Mouse (Mus musculus): ENCODE data around the gene Pkig. TPM values are rescaled to one million over a fixed set of nuclear protein-coding genes. Genes with fewer than 3 reads are reported as not detected.

Gene Pkig
- polyA plus RNA-seq, 1 experiment from 2014 or later: 119 TPM

GRCm38 (mm10) chr2:163690409-163691304, 32.5 kb downstream of the Pkig start:
- H3K4me2 ChIP-seq: no peak overlapping the region
- 60% methylated on average over 8 of the region's 8 CpGs for WGBS
- H3K36me3 ChIP-seq: no peaks in the 10 kb centered on the region
- peak overlapping the region; percentile 52; the same call in 1 of the 2 replicates for H3K27ac ChIP-seq
- H3K4me3 ChIP-seq: no peak overlapping the region
- no peaks in the 10 kb centered on the region for H3K27me3 ChIP-seq
- peaks cover 38% of the 10 kb centered on the region for H3K4me1 ChIP-seq (replicated peaks)
- peak overlapping the region; percentile 49; the same call in 1 of the 2 replicates for H3K9ac ChIP-seq
- H3K9me3 ChIP-seq: no peaks in the 10 kb centered on the region
- peak; percentile 28; the same call in 1 of the 2 replicates for ATAC-seq (ENCODE audit: low FRiP score)

DNA sequence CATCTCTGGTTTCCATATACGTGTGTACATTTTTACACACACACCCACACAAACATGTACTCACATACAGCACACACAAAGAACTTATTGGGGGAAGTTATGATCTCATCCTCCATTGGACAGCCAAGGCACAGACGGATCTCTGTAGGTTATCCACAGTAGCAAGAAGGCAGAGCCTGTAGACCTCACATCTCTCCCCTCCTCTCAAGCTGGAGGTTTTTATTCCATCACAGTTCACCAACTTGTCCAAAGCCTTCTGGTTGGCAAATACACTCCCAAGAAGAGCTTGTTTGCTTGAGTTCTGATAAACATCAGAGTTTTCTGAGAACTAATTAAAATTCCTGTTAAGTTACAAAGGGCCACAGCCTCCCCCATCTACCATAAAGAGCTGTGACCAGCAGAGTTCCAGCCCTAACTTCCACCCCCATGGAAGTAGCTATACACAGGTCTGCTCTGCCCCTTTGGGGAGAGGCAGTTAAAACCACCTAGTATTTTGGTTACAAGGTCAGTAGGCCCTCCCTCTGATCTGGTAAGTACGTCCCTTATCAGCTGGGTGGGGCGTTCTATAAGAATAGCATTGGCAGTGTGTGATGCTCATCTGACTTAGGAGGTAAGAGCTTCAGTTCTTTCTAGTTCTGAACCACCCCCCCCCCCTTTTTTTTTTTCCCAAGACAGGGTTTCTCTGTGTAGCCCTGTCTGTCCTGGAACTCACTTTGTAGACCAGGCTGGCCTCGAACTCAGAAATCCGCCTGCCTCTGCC, 33.8 kb downstream of the Pkig start:
- no peaks in the 10 kb centered on the region for H3K36me3 ChIP-seq
- no peak overlapping the region for H3K9ac ChIP-seq
- ATAC-seq (ENCODE audit: low FRiP score): no peak
- no peak overlapping the region for H3K4me2 ChIP-seq
- WGBS: 93% methylated on average over 6 of the region's 6 CpGs
- H3K4me3 ChIP-seq: no peak overlapping the region
- no peaks in the 10 kb centered on the region for H3K27me3 ChIP-seq
- no peaks in the 10 kb centered on the region for H3K9me3 ChIP-seq
- H3K27ac ChIP-seq: no peak overlapping the region
- peaks cover 38% of the 10 kb centered on the region for H3K4me1 ChIP-seq (replicated peaks)

DNA sequence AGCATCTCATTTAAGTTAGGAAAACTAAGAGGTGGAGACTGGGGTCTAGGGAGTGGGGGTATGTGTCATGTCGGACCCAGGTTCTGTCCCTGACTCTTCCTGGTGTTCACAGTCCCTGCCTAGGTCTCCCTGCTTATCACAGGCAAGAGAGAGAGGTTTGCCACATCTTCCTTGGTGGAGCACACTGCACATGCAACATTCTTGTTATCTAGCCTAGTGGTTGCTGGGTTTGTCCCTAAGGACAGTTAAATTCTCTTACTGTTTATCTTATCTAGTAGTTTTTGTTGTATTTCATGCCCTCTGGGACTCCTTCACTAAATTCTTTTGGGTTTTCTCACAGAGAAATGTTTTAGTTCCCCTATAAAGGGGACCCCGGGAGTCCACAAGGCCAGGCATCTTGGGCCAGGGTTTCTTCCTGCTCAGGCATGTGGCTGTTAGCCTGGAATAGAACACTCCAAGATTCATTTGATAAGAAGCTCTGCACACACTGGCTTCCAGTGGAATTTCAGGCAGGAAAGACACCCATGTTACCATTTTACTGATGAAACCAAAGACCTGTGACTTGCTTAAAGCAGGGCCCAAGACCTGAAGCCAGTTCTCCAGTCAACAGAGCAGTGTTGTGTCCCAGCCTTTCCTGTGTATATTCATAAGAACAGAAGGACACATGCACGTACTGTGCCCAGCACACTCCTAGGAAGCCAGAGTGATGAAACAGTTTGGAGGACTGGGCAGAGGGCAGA, 34.9 kb downstream of the Pkig start:
- Histone ChIP-seq H3K27me3 (no peaks in the 10 kb centered on the region), H3K9me3 (no peaks in the 10 kb centered on the region), H3K9ac (peak overlapping the region; percentile 13; the same call in 1 of the 2 replicates), H3K36me3 (no peaks in the 10 kb centered on the region), H3K4me2 (no peak overlapping the region), H3K27ac (peak overlapping the region; percentile 58; the same call in 1 of the 2 replicates), H3K4me1 (replicated peaks) (peaks cover 45% of the 10 kb centered on the region), H3K4me3 (no peak overlapping the region)
- ATAC-seq (ENCODE audit: low FRiP score): no peak
- 81% methylated on average over 3 of the region's 3 CpGs for WGBS

GRCm38 (mm10) chr2:163693716-163694314, 35.6 kb downstream of the Pkig start:
- 65% methylated on average over 9 of the region's 9 CpGs for WGBS
- peak overlapping the region; percentile 13; the same call in 1 of the 2 replicates for H3K9ac ChIP-seq
- H3K4me3 ChIP-seq: no peak overlapping the region
- no peaks in the 10 kb centered on the region for H3K36me3 ChIP-seq
- no peak overlapping the region for H3K4me2 ChIP-seq
- peak overlapping the region; percentile 58; the same call in 1 of the 2 replicates for H3K27ac ChIP-seq
- ATAC-seq (ENCODE audit: low FRiP score): no peak
- H3K4me1 ChIP-seq (replicated peaks): peaks cover 49% of the 10 kb centered on the region
- H3K9me3 ChIP-seq: no peaks in the 10 kb centered on the region
- no peaks in the 10 kb centered on the region for H3K27me3 ChIP-seq

DNA sequence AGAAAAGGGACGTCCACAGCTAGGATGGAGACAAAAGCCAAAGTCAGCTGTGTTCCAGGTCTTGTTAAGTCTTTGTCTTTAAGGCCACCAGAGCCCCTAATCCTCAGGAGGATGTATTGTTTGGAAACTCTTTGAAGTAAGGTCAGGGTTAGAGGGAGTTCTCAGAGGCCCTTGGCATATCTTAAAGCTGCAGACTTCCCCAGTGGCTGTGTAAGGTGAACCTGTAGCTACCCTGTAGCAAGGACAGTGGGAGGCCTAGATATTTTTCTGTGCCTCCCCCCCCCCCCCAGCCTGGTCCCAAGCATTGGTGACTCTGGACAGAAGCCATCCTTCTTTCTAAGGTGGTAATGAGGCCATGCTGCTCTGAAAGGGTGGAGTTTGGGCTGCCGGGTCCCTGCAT, 38.6 kb downstream of the Pkig start:
- H3K27me3 ChIP-seq: no peaks in the 10 kb centered on the region
- no peak overlapping the region for H3K4me3 ChIP-seq
- H3K9me3 ChIP-seq: no peaks in the 10 kb centered on the region
- no peak overlapping the region for H3K4me2 ChIP-seq
- H3K4me1 ChIP-seq (replicated peaks): peaks cover 29% of the 10 kb centered on the region
- H3K9ac ChIP-seq: no peak overlapping the region
- no peaks in the 10 kb centered on the region for H3K36me3 ChIP-seq
- WGBS: 35% methylated on average over 2 of the region's 2 CpGs
- no peak for ATAC-seq (ENCODE audit: low FRiP score)
- no peak overlapping the region for H3K27ac ChIP-seq

DNA sequence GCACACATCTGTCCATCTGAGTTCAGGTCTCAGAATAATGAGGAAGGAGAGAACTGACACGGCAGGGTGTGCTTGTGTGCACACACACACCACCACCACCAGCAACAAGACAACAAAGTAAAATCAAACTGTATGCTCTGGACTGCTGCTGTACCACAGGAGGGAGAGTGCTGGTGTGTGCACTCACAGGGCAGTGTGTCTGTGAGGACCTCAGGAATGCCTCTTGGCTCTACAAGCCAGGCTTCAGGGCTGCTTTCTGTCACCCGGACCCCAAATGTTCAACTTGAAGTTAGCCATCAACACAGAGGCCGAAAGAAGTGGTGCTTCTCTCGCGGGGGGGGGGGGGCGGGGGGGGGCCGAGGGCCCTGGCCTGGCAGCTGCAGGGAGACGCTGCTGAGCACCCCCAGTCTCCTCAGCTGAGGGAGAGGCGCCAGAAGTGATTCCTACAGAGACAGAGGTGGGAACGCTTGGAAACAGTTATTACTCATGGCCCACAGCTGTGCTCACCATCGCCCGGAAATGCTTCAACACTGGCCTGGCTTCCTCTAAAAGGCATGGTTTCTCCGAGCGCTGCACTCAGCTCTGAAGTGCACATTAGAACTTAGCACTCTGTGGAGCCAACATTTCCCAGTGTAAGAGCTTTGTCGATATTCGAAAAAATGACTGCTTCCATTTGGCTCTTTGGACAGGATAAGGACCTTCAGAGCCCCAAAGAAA, 39.7 kb downstream of the Pkig start:
- Histone ChIP-seq H3K36me3 (no peaks in the 10 kb centered on the region), H3K9ac (no peak overlapping the region)

GRCm38 (mm10) chr2:163699078-163699780, 41.0 kb downstream of the Pkig start:
- no peaks in the 10 kb centered on the region; the same call in 1 of the 2 replicates for H3K36me3 ChIP-seq
- WGBS: 80% methylated on average over 11 of the region's 11 CpGs
- H3K4me3 ChIP-seq: no peak overlapping the region
- no peak overlapping the region for H3K9ac ChIP-seq
- ATAC-seq (ENCODE audit: low FRiP score): no peak
- H3K27me3 ChIP-seq: no peaks in the 10 kb centered on the region
- H3K4me1 ChIP-seq (replicated peaks): peaks cover 24% of the 10 kb centered on the region
- H3K4me2 ChIP-seq: no peak overlapping the region
- H3K9me3 ChIP-seq: no peaks in the 10 kb centered on the region
- H3K27ac ChIP-seq: no peak overlapping the region

More for the DNA sequence above, 39.7 kb downstream of the Pkig start:
- Histone ChIP-seq H3K4me1 (replicated peaks) (peaks cover 33% of the 10 kb centered on the region), H3K27me3 (no peaks in the 10 kb centered on the region), H3K27ac (peak overlapping the region; percentile 60), H3K9me3 (no peaks in the 10 kb centered on the region), H3K4me2 (no peak overlapping the region), H3K4me3 (no peak overlapping the region)
- WGBS: 63% methylated on average over 14 of the region's 16 CpGs
- ATAC-seq (ENCODE audit: low FRiP score): no peak

- Histone ChIP-seq H3K27ac (no peak overlapping the region), H3K9ac (peak overlapping the region; percentile 2), H3K9me3 (no peaks in the 10 kb centered on the region), H3K4me2 (no peak overlapping the region), H3K36me3 (peaks cover 6% of the 10 kb centered on the region), H3K27me3 (no peaks in the 10 kb centered on the region), H3K4me3 (no peak overlapping the region), H3K4me1 (replicated peaks) (peaks cover 15% of the 10 kb centered on the region)
- 81% methylated on average over 7 of the region's 7 CpGs for WGBS
- ATAC-seq (ENCODE audit: low FRiP score): no peak
Observed at GRCm38 (mm10) chr2:163702431-163702830, 44.2 kb downstream of the Pkig start.

DNA sequence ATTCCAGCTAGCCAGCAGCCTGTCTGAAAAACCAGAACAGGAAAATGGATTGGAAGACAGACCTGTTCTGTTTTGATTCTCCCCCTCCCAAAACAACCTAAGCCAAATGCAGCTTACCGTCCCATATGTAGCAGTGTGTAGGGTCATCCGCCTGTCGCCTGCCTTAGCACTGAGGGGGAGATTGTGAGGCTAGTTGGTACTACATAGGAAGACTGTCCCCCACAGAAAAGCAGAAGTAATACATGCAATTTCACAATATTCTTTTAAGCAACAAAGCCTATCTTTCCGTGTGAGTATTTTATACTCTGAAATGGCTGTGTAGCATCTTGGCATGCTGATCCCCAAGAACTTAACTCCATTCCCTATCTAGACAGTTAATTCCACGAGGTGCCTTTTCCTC, 44.7 kb downstream of the Pkig start:
- WGBS: 82% methylated on average over 5 of the region's 5 CpGs
- Histone ChIP-seq H3K4me3 (no peak overlapping the region), H3K4me2 (no peak overlapping the region), H3K4me1 (replicated peaks) (peaks cover 12% of the 10 kb centered on the region), H3K27ac (no peak overlapping the region), H3K27me3 (no peaks in the 10 kb centered on the region), H3K9me3 (no peaks in the 10 kb centered on the region), H3K9ac (peak overlapping the region; percentile 2), H3K36me3 (peaks cover 6% of the 10 kb centered on the region)
- ATAC-seq (ENCODE audit: low FRiP score): no peak

DNA sequence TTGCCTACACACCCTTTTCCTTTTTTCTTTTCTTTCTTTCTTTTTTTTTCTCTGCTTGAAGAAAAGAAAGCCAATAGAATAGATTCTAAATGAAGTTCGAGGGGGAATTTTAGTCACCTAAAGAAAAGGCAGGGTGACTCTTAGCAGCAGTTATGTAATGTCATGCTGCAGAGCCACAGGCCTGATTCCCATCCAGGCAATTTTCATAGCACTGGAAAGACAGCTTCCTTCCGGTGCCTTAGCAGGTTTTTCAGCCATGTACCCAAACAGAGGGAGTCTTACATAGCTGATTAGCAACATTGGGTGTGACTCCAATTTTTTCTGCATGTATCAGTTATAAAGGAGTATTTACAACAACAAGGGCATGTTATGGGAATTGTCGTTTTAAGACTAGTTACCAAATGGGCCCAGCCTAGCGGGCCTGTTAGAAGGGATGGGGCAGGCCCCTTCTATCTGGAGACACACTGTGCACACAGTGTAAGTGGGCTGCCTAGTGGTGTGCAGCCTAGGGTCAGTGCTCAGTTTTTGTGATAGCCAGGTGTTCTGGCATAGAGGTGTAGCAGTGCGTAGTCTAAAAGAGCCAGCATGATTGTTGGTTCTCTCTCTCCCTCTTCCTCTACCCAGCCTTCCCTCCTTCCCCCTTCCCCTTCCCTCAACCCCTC, 45.5 kb downstream of the Pkig start:
- no peak overlapping the region for H3K4me2 ChIP-seq
- no peak overlapping the region for H3K27ac ChIP-seq
- peaks cover 6% of the 10 kb centered on the region for H3K36me3 ChIP-seq
- no peak overlapping the region for H3K4me3 ChIP-seq
- 88% methylated on average over 5 of the region's 5 CpGs for WGBS
- no peaks in the 10 kb centered on the region for H3K9me3 ChIP-seq
- H3K9ac ChIP-seq: peak overlapping the region; percentile 24; the same call in 1 of the 2 replicates
- peaks cover 7% of the 10 kb centered on the region for H3K4me1 ChIP-seq (replicated peaks)
- H3K27me3 ChIP-seq: no peaks in the 10 kb centered on the region
- ATAC-seq (ENCODE audit: low FRiP score): no peak
